Mouse (Mus musculus) brain, embryonic 14.5 days (tissue): ENCODE measurements around the gene Yipf2.

Source experiments
- CTCF ChIP-seq: fragments of 200-500 bp; IDR thresholded peaks from 2 replicates; pipeline ENCODE4 v1.5.1; 2012; ENCODE audit warnings: inconsistent platforms, mild to moderate bottlenecking, moderate library complexity, borderline replicate concordance; ENCODE audit not compliant: insufficient read depth, insufficient read length; ENCODE audit errors: extremely low read depth
- POLR2A ChIP-seq: fragments of 200-500 bp; IDR thresholded peaks from 2 replicates; pipeline ENCODE4 v1.6.1; 2012; ENCODE audit warnings: mild to moderate bottlenecking, inconsistent platforms, borderline replicate concordance; ENCODE audit not compliant: poor library complexity, insufficient read depth, insufficient read length, severe bottlenecking; ENCODE audit errors: extremely low read depth

GRCm38 (mm10) chr9:21635639-21636038, 43.0 kb upstream of the Yipf2 start:
- TF ChIP-seq CTCF, result no peak
- no peak for TF ChIP-seq POLR2A
